Comparison of ENCODE assay signal across 7 mouse cellular contexts in the genomic region with DNA sequence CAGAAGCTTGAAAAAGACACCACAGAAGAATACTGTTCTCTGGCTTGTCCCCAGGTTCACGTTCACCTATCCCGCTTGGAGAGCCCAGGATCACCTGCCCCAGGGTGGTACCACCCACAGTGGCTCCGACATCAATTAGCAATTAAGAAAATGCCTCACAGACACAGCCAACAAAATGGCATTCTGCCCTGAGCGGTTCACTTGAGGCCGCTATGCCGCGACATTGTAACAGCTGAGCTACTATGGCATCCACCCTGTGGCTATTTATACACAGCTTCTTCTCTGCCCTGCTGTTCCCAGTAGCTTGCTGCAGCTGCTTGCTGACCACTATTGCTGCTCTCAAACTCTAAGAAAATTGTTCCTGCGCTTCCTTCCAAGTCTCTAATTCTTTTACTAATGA. TPM values are rescaled to one million over a fixed set of nuclear protein-coding genes. Genes with fewer than 3 reads are reported as not detected.
A peak's percentile ranks its signal among the peaks of the same experiment; 100 is the strongest.
DNase-seq lines count a peak whose midpoint lies in the region; ATAC-seq and TF ChIP-seq lines count a peak whose summit lies in the region.

No protein-coding gene starts in this region.

- H3K4me2 ChIP-seq in forebrain, postnatal 0 days (ENCODE audit: low read depth): peak overlapping the region; percentile 51
- H3K4me2 ChIP-seq in hindbrain, embryonic 13.5 days: peak overlapping the region; percentile 66
- peak overlapping the region; percentile 66 for H3K4me2 ChIP-seq in midbrain, embryonic 14.5 days (ENCODE audit: low read length)

- H3K9me3 ChIP-seq in forebrain, postnatal 0 days (ENCODE audit: low read length): no peaks in the 10 kb centered on the region
- H3K9me3 ChIP-seq in hindbrain, embryonic 13.5 days: no peaks in the 10 kb centered on the region
- H3K9me3 ChIP-seq in midbrain, embryonic 14.5 days (ENCODE audit: control insufficient read depth, low read length): no peaks in the 10 kb centered on the region

- no peaks in the 10 kb centered on the region for H3K36me3 ChIP-seq in forebrain, postnatal 0 days (ENCODE audit: insufficient read depth)
- no peaks in the 10 kb centered on the region for H3K36me3 ChIP-seq in hindbrain, embryonic 13.5 days
- H3K36me3 ChIP-seq in midbrain, embryonic 14.5 days (ENCODE audit: control insufficient read depth, insufficient read depth, low read length): no peaks in the 10 kb centered on the region

- TF ChIP-seq CTCF in forebrain, postnatal 0 days (IDR thresholded peaks at IDR 0.05; ENCODE audit: low read depth): no peak

- peaks cover 10% of the 10 kb centered on the region for H3K4me1 ChIP-seq in forebrain, postnatal 0 days (ENCODE audit: insufficient read depth)
- peaks cover 20% of the 10 kb centered on the region for H3K4me1 ChIP-seq in hindbrain, embryonic 13.5 days (replicated peaks)
- H3K4me1 ChIP-seq in midbrain, embryonic 14.5 days (ENCODE audit: control insufficient read depth, insufficient read depth, low read length): peaks cover 15% of the 10 kb centered on the region

- no peaks in the 10 kb centered on the region; the same call in 1 of the 2 replicates for H3K27me3 ChIP-seq in forebrain, postnatal 0 days (ENCODE audit: insufficient read depth, low read length)
- peaks cover 46% of the 10 kb centered on the region for H3K27me3 ChIP-seq in hindbrain, embryonic 13.5 days
- peaks cover 29% of the 10 kb centered on the region for H3K27me3 ChIP-seq in midbrain, embryonic 14.5 days (ENCODE audit: control insufficient read depth, insufficient read depth, low read length)

- no peak overlapping the region for H3K27ac ChIP-seq in forebrain, postnatal 0 days (ENCODE audit: low read depth, low read length)
- no peak overlapping the region for H3K27ac ChIP-seq in hindbrain, embryonic 13.5 days
- H3K27ac ChIP-seq in midbrain, embryonic 14.5 days (replicated peaks; ENCODE audit: low read depth, low read length): no peak overlapping the region

- DNase-seq in Muller cell, postnatal 12 days (ENCODE audit: inconsistent ontology term): peak; percentile 71
- peak; percentile 68 for DNase-seq in brain, adult 2 months (ENCODE audit: low read depth, low spot score)
- peak; percentile 29 for DNase-seq in forebrain, postnatal 0 days
- DNase-seq in midbrain, embryonic 14.5 days: peak; percentile 41
- no peak for DNase-seq in ovary, postnatal 10 days (ENCODE audit: low spot score)
- no peak for DNase-seq in T-cell, adult 2 months (ENCODE audit: low spot score)

- no peak overlapping the region for H3K4me3 ChIP-seq in forebrain, postnatal 0 days (ENCODE audit: low read depth, low read length)
- peak overlapping the region; percentile 30; the same call in 1 of the 2 replicates for H3K4me3 ChIP-seq in hindbrain, embryonic 13.5 days
- peak overlapping the region; percentile 33; the same call in 1 of the 2 replicates for H3K4me3 ChIP-seq in midbrain, embryonic 14.5 days (replicated peaks; ENCODE audit: low read depth, low read length)

- no peak for ATAC-seq in forebrain, postnatal 0 days
- 0 out of 2 replicates have a peak, but pooled peaks have one; percentile 41 for ATAC-seq in hindbrain, embryonic 13.5 days (ENCODE audit: low FRiP score)
- no peak for ATAC-seq in midbrain, embryonic 14.5 days (ENCODE audit: low FRiP score, low TSS enrichment)

- WGBS in forebrain, postnatal 0 days: 5% methylated on average over 8 of the region's 8 CpGs
- WGBS in hindbrain, embryonic 13.5 days: 10% methylated on average over 8 of the region's 8 CpGs
- 13% methylated on average over 8 of the region's 8 CpGs for WGBS in midbrain, embryonic 14.5 days

- H3K9ac ChIP-seq in forebrain, postnatal 0 days: no peak overlapping the region
- H3K9ac ChIP-seq in hindbrain, embryonic 13.5 days: peak overlapping the region; percentile 39; the same call in 1 of the 2 replicates
- peak overlapping the region; percentile 24; the same call in 1 of the 2 replicates for H3K9ac ChIP-seq in midbrain, embryonic 14.5 days (replicated peaks; ENCODE audit: low read length)

RNA-seq across cellular contexts. Expression of a gene that starts 52.5 kb away (rescaled TPM):
- 64.2 and 64.3 TPM in 2 replicates for total RNA-seq in forebrain, postnatal 0 days (2014; rRNA removed)
- polyA plus RNA-seq in forebrain, postnatal 0 days (2015; fragmentation: Nextera tagmentation; extraction: Ambion mirVana): 64.6 and 74.4 TPM in 2 replicates
- polyA plus RNA-seq in hindbrain, embryonic 13.5 days (2015; fragmentation: Nextera tagmentation; extraction: Ambion mirVana): 75.2 and 77.6 TPM in 2 replicates
- 57.3 and 82.8 TPM in 2 replicates for polyA plus RNA-seq in midbrain, embryonic 14.5 days (2014; fragmentation: Nextera tagmentation; extraction: Ambion mirVana)

RNA-seq across cellular contexts. Expression of a gene that starts 53.4 kb away (rescaled TPM):
- total RNA-seq in forebrain, postnatal 0 days (2014; rRNA removed): 21.7 and 29.3 TPM in 2 replicates
- 4.5 and 4.9 TPM in 2 replicates for polyA plus RNA-seq in forebrain, postnatal 0 days (2015; fragmentation: Nextera tagmentation; extraction: Ambion mirVana)
- polyA plus RNA-seq in hindbrain, embryonic 13.5 days (2015; fragmentation: Nextera tagmentation; extraction: Ambion mirVana): 6.2 and 6.6 TPM in 2 replicates
- 11.5 TPM in 2 replicates for polyA plus RNA-seq in midbrain, embryonic 14.5 days (2014; fragmentation: Nextera tagmentation; extraction: Ambion mirVana)

Comparison
In these comparisons a context has a peak if more than half of its experiments do, and no peak if none do; other contexts are left out.
1. DNase-seq: peak in Muller cell, postnatal 12 days (single experiment), brain, adult 2 months (single experiment), forebrain, postnatal 0 days (single experiment) and midbrain, embryonic 14.5 days (single experiment); none in ovary, postnatal 10 days (single experiment) and T-cell, adult 2 months (single experiment).
2. Peak in every context shown above with its lines, with median percentiles within 50 percentile points of each other: H3K4me2 ChIP-seq.